Mouse (Mus musculus) adrenal gland, postnatal 0 days (tissue): ENCODE results near the gene Pls1. TPM values are rescaled to one million over a fixed set of nuclear protein-coding genes. Genes with fewer than 3 reads are reported as not detected.

Source experiments
- polyA plus RNA-seq: library from polyadenylated mRNA; unstranded; fragments of >200 nt; fragmentation: Nextera tagmentation; extraction: Ambion mirVana; gene quantifications from 2 replicates; pipeline ENCODE4 v1.2.1, GENCODE M21; 2015

Pls1 gene
- 2.5 and 3.1 TPM in 2 replicates for polyA plus RNA-seq

GRCm38 (mm10) chr9:95844825-95845460 lies at the start of gene Pls1:
Pls1 (minus strand) TSS chr9:95845311.

GRCm38 (mm10) chr9:95857414-95858026 lies 12.4 kb upstream of the Pls1 start, which contains the start of gene Atr:
Atr (plus strand) TSS chr9:95857597.

GRCm38 (mm10) chr9:95750037-95750511 lies 95.0 kb downstream of the Pls1 start, which contains the start of gene Trpc1:
Trpc1 (minus strand) TSS chr9:95750375.

Other genes starting within 250 kb of the Pls1 start
- gene Pcolce2, start 207.7 kb downstream of the Pls1 start, polyA plus RNA-seq: 1.9 and 2.6 TPM in 2 replicates
- 1.8 and 2.0 TPM in 2 replicates for gene Trpc1, start 94.9 kb downstream of the Pls1 start, polyA plus RNA-seq
- gene Atr, start 12.3 kb upstream of the Pls1 start, polyA plus RNA-seq: 4.7 and 9.9 TPM in 2 replicates
- gene Xrn1, start 109.4 kb upstream of the Pls1 start, polyA plus RNA-seq: 7.7 and 15.2 TPM in 2 replicates